In genomic region chr6:124698751-124699150, GRCm38 (mm10) we compare ENCODE assay signal across 15 mouse cellular contexts.
"Had no signal": no experiment of that assay in that cellular context is flagged by ENCODE, and none has a peak within 500 bp of the region (broad histone marks: within the 10 kb centered on the region; RNA-seq: fewer than 3 reads in every experiment).

No protein-coding gene starts in this region.

- H3K4me1 ChIP-seq: midbrain, embryonic 15.5 days had no signal

- H3K9ac ChIP-seq: lung, embryonic 15.5 days; midbrain, embryonic 13.5 days; midbrain, embryonic 15.5 days; neural tube, embryonic 12.5 days had no signal

- ATAC-seq: lung, postnatal 0 days; midbrain, embryonic 13.5 days; midbrain, embryonic 15.5 days had no signal

- H3K27me3 ChIP-seq: lung, embryonic 15.5 days; megakaryocyte, embryonic 14.5 days; midbrain, embryonic 13.5 days; midbrain, embryonic 15.5 days; neural tube, embryonic 12.5 days had no signal

- H3K4me3 ChIP-seq: lung, embryonic 15.5 days; megakaryocyte, embryonic 14.5 days; midbrain, embryonic 13.5 days; midbrain, embryonic 15.5 days; neural tube, embryonic 12.5 days had no signal

- H3K27ac ChIP-seq: lung, embryonic 15.5 days; macrophage; midbrain, embryonic 13.5 days; midbrain, embryonic 15.5 days; neural tube, embryonic 12.5 days had no signal

- H3K4me2 ChIP-seq: lung, embryonic 15.5 days; midbrain, embryonic 11.5 days; midbrain, embryonic 13.5 days; midbrain, embryonic 15.5 days; neural tube, embryonic 12.5 days had no signal

- H3K9me3 ChIP-seq: lung, embryonic 15.5 days; megakaryocyte, embryonic 14.5 days; midbrain, embryonic 13.5 days; midbrain, embryonic 15.5 days; neural tube, embryonic 12.5 days had no signal

- DNase-seq: lung, adult 2 months; lung, postnatal 14 days; lung, postnatal 36 days; right cerebral cortex, postnatal 14 days; thymus, adult 18-20 months; thymus, postnatal 14 days; thymus, postnatal 36 days had no signal
